Mouse (Mus musculus) CD8-positive naive resting alpha-beta T cell, adult 2 months (primary cell): ENCODE results near the gene Gsdme.

Experiments used
- DNase-seq, 2 experiments: peaks; one replicate each; pipeline ENCODE4 v3.0.0; 2022; ENCODE audit warnings: low read depth in 2 of 2, low spot score in 2 of 2

The Gsdme gene

GRCm38 (mm10) chr6:50263670-50264069, at the start of gene Gsdme:
TSS of gene Gsdme (minus strand) at chr6:50263862.
- DNase-seq = no peak

- DNase-seq = peak; percentile 75 to 78
These were observed 49.0 kb upstream of the Gsdme start for GRCm38 (mm10) chr6:50312647-50313046.

GRCm38 (mm10) chr6:50309019-50309418, 45.4 kb upstream of the Gsdme start:
- no peak for DNase-seq

GRCm38 (mm10) chr6:50306625-50307024, 43.0 kb upstream of the Gsdme start:
- no peak for DNase-seq

GRCm38 (mm10) chr6:50304949-50305491, 41.4 kb upstream of the Gsdme start:
- DNase-seq = peak; percentile 55 to 56

GRCm38 (mm10) chr6:50301121-50301520, 37.5 kb upstream of the Gsdme start:
- DNase-seq = no peak

- DNase-seq = no peak
These were observed 37.0 kb upstream of the Gsdme start for GRCm38 (mm10) chr6:50300622-50301021.

GRCm38 (mm10) chr6:50299071-50299470, 35.4 kb upstream of the Gsdme start:
- DNase-seq = no peak

- no peak for DNase-seq
These were observed 34.0 kb upstream of the Gsdme start for GRCm38 (mm10) chr6:50297671-50298070.

- no peak for DNase-seq
These were observed 31.5 kb upstream of the Gsdme start for GRCm38 (mm10) chr6:50295136-50295535.

- peak; percentile 72 to 81 for DNase-seq
These were observed 30.5 kb upstream of the Gsdme start for GRCm38 (mm10) chr6:50294128-50294527.

- DNase-seq = no peak
These were observed 28.0 kb upstream of the Gsdme start for GRCm38 (mm10) chr6:50291650-50292049.

- no peak for DNase-seq
These were observed 23.2 kb upstream of the Gsdme start for GRCm38 (mm10) chr6:50286881-50287280.

GRCm38 (mm10) chr6:50279642-50280041, 16.0 kb upstream of the Gsdme start:
- DNase-seq = no peak

- DNase-seq = no peak
These were observed 10.3 kb upstream of the Gsdme start for GRCm38 (mm10) chr6:50273947-50274346.

GRCm38 (mm10) chr6:50273416-50273815, 9.8 kb upstream of the Gsdme start:
- DNase-seq = no peak

GRCm38 (mm10) chr6:50262310-50262709, 1.4 kb downstream of the Gsdme start:
- DNase-seq = no peak

GRCm38 (mm10) chr6:50261922-50262261, 1.8 kb downstream of the Gsdme start:
- DNase-seq = no peak

GRCm38 (mm10) chr6:50261201-50261921, 2.3 kb downstream of the Gsdme start:
- peak; percentile 21 to 61 for DNase-seq

GRCm38 (mm10) chr6:50255356-50255755, 8.3 kb downstream of the Gsdme start:
- DNase-seq = no peak

- no peak for DNase-seq
These were observed 8.9 kb downstream of the Gsdme start for GRCm38 (mm10) chr6:50254723-50255184.

GRCm38 (mm10) chr6:50252690-50253089, 11.0 kb downstream of the Gsdme start:
- DNase-seq = peak; percentile 29 to 34

GRCm38 (mm10) chr6:50247791-50248190, 15.9 kb downstream of the Gsdme start:
- no peak for DNase-seq
